Mouse (Mus musculus): ENCODE measurements at regions not wholly inside any gene's neighbourhood (a gene's known extent, or its start where the extent isn't known, plus 50 kb on each side); places are given as distances from the start of the nearest gene placed in this dataset.

DNA sequence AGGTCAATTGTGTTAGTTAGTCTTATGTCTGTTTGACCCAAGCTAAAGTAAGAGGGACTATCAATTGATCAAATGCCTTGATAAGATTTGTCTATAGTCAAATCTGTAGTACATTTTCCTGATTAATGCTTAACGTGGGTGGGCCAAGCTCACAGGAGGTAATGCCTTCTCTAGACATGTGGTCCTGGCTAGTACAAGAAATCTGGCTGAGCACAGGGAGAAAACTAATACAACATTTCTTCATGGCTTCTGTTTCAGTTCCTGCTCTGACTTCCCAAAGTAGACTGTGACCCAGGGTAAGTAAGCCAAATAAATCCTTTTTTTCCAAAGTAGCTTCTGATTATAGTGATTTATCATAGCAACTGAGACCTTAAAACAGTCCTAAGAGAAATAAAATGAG is 96.2 kb upstream of the Zfp648 start:
- no peak for TF ChIP-seq MAX (IDR thresholded peaks at IDR 0.05)
- no peak for TF ChIP-seq CTCF (IDR thresholded peaks at IDR 0.05; ENCODE audit: control insufficient read depth, insufficient read depth, insufficient read length)

Data from C2C12 (cell line).